9 mouse cellular contexts compared by ENCODE assay signal in the genomic region with DNA sequence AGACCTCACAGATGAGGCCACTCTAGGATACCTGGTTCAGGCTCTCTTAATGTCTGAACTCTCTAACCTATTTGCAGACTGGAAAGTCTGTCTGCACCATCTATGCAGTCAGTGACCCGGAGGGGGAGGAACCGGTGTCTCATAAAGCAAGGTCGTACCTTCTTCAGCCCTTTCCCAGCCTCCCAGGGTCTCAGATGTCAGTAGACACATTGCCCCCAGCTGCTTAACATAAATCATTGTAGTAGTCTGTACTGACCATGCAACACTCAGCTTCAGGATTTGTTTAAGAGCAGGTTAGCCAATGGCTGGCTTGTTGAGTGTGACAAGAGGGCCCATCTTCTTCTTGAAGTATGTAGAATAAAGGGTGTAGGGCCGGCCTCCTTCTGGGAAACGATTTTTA. TPM values are rescaled to one million over a fixed set of nuclear protein-coding genes. Genes with fewer than 3 reads are reported as not detected.
DNase-seq lines count a peak whose midpoint lies in the region; ATAC-seq and TF ChIP-seq lines count a peak whose summit lies in the region.
"Had no signal": no experiment of that assay in that cellular context is flagged by ENCODE, and none has a peak within 500 bp of the region (broad histone marks: within the 10 kb centered on the region; RNA-seq: fewer than 3 reads in every experiment).

No protein-coding gene starts in this region.

- no peak for ATAC-seq in hindbrain, embryonic 16.5 days
- ATAC-seq in midbrain, embryonic 12.5 days (ENCODE audit: low FRiP score, low read depth), result no peak
- ATAC-seq in midbrain, postnatal 0 days (ENCODE audit: low FRiP score), result no peak
- ATAC-seq in limb, embryonic 12.5 days (ENCODE audit: insufficient number of reproducible peaks, insufficient read depth, low FRiP score, low TSS enrichment, low read depth), result no peak
- ATAC-seq in stomach, postnatal 0 days (ENCODE audit: low FRiP score, low TSS enrichment), result no peak

- H3K4me3 ChIP-seq in hindbrain, embryonic 10.5 days, result no peak overlapping the region
- H3K4me3 ChIP-seq in hindbrain, embryonic 16.5 days (ENCODE audit: low read length), result no peak overlapping the region
- no peak overlapping the region for H3K4me3 ChIP-seq in midbrain, embryonic 12.5 days
- no peak overlapping the region for H3K4me3 ChIP-seq in midbrain, postnatal 0 days (ENCODE audit: low read depth, low read length)
- H3K4me3 ChIP-seq in limb, embryonic 12.5 days (replicated peaks), result no peak overlapping the region
- no peak overlapping the region for H3K4me3 ChIP-seq in stomach, postnatal 0 days (ENCODE audit: low read depth, low read length)

- H3K4me2 ChIP-seq in hindbrain, embryonic 16.5 days (ENCODE audit: low read length), result no peak overlapping the region
- no peak overlapping the region; the same call in 1 of the 2 replicates for H3K4me2 ChIP-seq in midbrain, embryonic 12.5 days (replicated peaks)
- H3K4me2 ChIP-seq in midbrain, postnatal 0 days (ENCODE audit: low read depth, low read length, poor library complexity, severe bottlenecking), result no peak overlapping the region
- no peak overlapping the region for H3K4me2 ChIP-seq in limb, embryonic 12.5 days
- no peak overlapping the region for H3K4me2 ChIP-seq in stomach, postnatal 0 days (replicated peaks; ENCODE audit: low read depth)

- WGBS in hindbrain, embryonic 10.5 days, result 36% methylated on average over 5 of the region's 5 CpGs
- WGBS in hindbrain, embryonic 16.5 days, result 20% methylated on average over 5 of the region's 5 CpGs
- 54% methylated on average over 5 of the region's 5 CpGs for WGBS in midbrain, embryonic 12.5 days
- 53% methylated on average over 5 of the region's 5 CpGs for WGBS in midbrain, postnatal 0 days
- WGBS in limb, embryonic 12.5 days, result 20% methylated on average over 5 of the region's 5 CpGs
- 72% methylated on average over 5 of the region's 5 CpGs for WGBS in stomach, postnatal 0 days

- no peaks in the 10 kb centered on the region for H3K36me3 ChIP-seq in hindbrain, embryonic 10.5 days
- no peaks in the 10 kb centered on the region for H3K36me3 ChIP-seq in hindbrain, embryonic 16.5 days (ENCODE audit: control insufficient read depth, insufficient read depth, low read length)
- H3K36me3 ChIP-seq in midbrain, embryonic 12.5 days, result no peaks in the 10 kb centered on the region
- no peaks in the 10 kb centered on the region for H3K36me3 ChIP-seq in midbrain, postnatal 0 days (ENCODE audit: insufficient read depth, low read length)
- no peaks in the 10 kb centered on the region for H3K36me3 ChIP-seq in limb, embryonic 12.5 days
- H3K36me3 ChIP-seq in stomach, postnatal 0 days (ENCODE audit: control insufficient read depth, insufficient read depth, low read length), result no peaks in the 10 kb centered on the region

- TF ChIP-seq EP300 in stomach, postnatal 0 days (optimal IDR thresholded peaks at IDR 0.05), result no peak

- H3K27ac ChIP-seq in hindbrain, embryonic 10.5 days, result peak overlapping the region; percentile 71
- no peak overlapping the region for H3K27ac ChIP-seq in hindbrain, embryonic 16.5 days (ENCODE audit: low read depth, low read length)
- H3K27ac ChIP-seq in midbrain, embryonic 12.5 days (replicated peaks), result peak overlapping the region; percentile 54
- no peak overlapping the region for H3K27ac ChIP-seq in midbrain, postnatal 0 days (ENCODE audit: low read depth, low read length)
- H3K27ac ChIP-seq in limb, embryonic 12.5 days, result peak overlapping the region; percentile 84
- H3K27ac ChIP-seq in stomach, postnatal 0 days (replicated peaks), result no peak overlapping the region

- TF ChIP-seq CTCF in midbrain, postnatal 0 days (IDR thresholded peaks at IDR 0.05), result no peak
- no peak for TF ChIP-seq CTCF in stomach, postnatal 0 days (IDR thresholded peaks at IDR 0.05; ENCODE audit: low read depth)

- peaks cover 61% of the 10 kb centered on the region for H3K4me1 ChIP-seq in hindbrain, embryonic 10.5 days (replicated peaks)
- peaks cover 22% of the 10 kb centered on the region for H3K4me1 ChIP-seq in hindbrain, embryonic 16.5 days (ENCODE audit: control insufficient read depth, insufficient read depth, low read depth, low read length)
- H3K4me1 ChIP-seq in midbrain, embryonic 12.5 days, result peaks cover 45% of the 10 kb centered on the region
- no peaks in the 10 kb centered on the region for H3K4me1 ChIP-seq in midbrain, postnatal 0 days (ENCODE audit: insufficient read depth, low read length)
- H3K4me1 ChIP-seq in limb, embryonic 12.5 days (replicated peaks), result peaks cover 49% of the 10 kb centered on the region
- H3K4me1 ChIP-seq in stomach, postnatal 0 days (replicated peaks; ENCODE audit: control insufficient read depth, insufficient read depth), result no peaks in the 10 kb centered on the region

- H3K9me3 ChIP-seq in hindbrain, embryonic 10.5 days, result no peaks in the 10 kb centered on the region
- no peaks in the 10 kb centered on the region for H3K9me3 ChIP-seq in hindbrain, embryonic 16.5 days (ENCODE audit: control insufficient read depth, low read length)
- no peaks in the 10 kb centered on the region for H3K9me3 ChIP-seq in midbrain, embryonic 12.5 days
- no peaks in the 10 kb centered on the region for H3K9me3 ChIP-seq in midbrain, postnatal 0 days (ENCODE audit: low read length)
- H3K9me3 ChIP-seq in limb, embryonic 12.5 days, result no peaks in the 10 kb centered on the region
- H3K9me3 ChIP-seq in stomach, postnatal 0 days (ENCODE audit: control insufficient read depth, low read length), result no peaks in the 10 kb centered on the region

- peak; percentile 25 for DNase-seq in hindbrain, embryonic 10.5 days (ENCODE audit: low spot score)
- DNase-seq in midbrain, postnatal 0 days (ENCODE audit: low spot score), result no peak
- peak; percentile 27 for DNase-seq in yolk sac, embryonic 10.5 days (ENCODE audit: low spot score)
- no peak for DNase-seq in c-Kit-positive CD71-positive TER-119-positive erythroid progenitor cells, embryonic 14.5 days (ENCODE audit: low spot score)
- DNase-seq in stomach, postnatal 0 days (ENCODE audit: low spot score), result no peak

- H3K27me3 ChIP-seq in hindbrain, embryonic 10.5 days (ENCODE audit: insufficient read depth, poor library complexity, severe bottlenecking), result peaks cover 32% of the 10 kb centered on the region
- no peaks in the 10 kb centered on the region; the same call in none of the 2 replicates for H3K27me3 ChIP-seq in hindbrain, embryonic 16.5 days (replicated peaks; ENCODE audit: control insufficient read depth, insufficient read depth, low read length)
- H3K27me3 ChIP-seq in midbrain, embryonic 12.5 days, result peaks cover 45% of the 10 kb centered on the region
- H3K27me3 ChIP-seq in midbrain, postnatal 0 days (ENCODE audit: insufficient read depth, low read length), result peaks cover 7% of the 10 kb centered on the region
- peaks cover 7% of the 10 kb centered on the region for H3K27me3 ChIP-seq in limb, embryonic 12.5 days
- H3K27me3 ChIP-seq in stomach, postnatal 0 days (ENCODE audit: control insufficient read depth, insufficient read depth, low read length), result no peaks in the 10 kb centered on the region

- no peak overlapping the region for H3K9ac ChIP-seq in hindbrain, embryonic 16.5 days (ENCODE audit: low read depth, low read length)
- H3K9ac ChIP-seq in midbrain, embryonic 12.5 days (replicated peaks), result no peak overlapping the region
- no peak overlapping the region for H3K9ac ChIP-seq in midbrain, postnatal 0 days (replicated peaks; ENCODE audit: low read length, poor library complexity, severe bottlenecking)
- H3K9ac ChIP-seq in limb, embryonic 12.5 days (replicated peaks), result no peak overlapping the region
- no peak overlapping the region for H3K9ac ChIP-seq in stomach, postnatal 0 days (ENCODE audit: low read length)

RNA-seq across cellular contexts. Expression of a gene that starts 2.6 kb away (rescaled TPM):
- polyA plus RNA-seq in hindbrain, embryonic 10.5 days (2016; fragmentation: Nextera tagmentation; extraction: Ambion mirVana), result 4.5 and 5.0 TPM in 2 replicates
- polyA plus RNA-seq in hindbrain, embryonic 16.5 days (2015; fragmentation: Nextera tagmentation; extraction: Ambion mirVana), result 3.0 and 4.3 TPM in 2 replicates
- polyA plus RNA-seq in midbrain, embryonic 12.5 days (2016; fragmentation: Nextera tagmentation; extraction: Ambion mirVana), result 5.0 and 6.4 TPM in 2 replicates
- 11.8 and 19.5 TPM in 2 replicates for total RNA-seq in midbrain, postnatal 0 days (2014; rRNA removed)
- 3.0 and 3.3 TPM in 2 replicates for polyA plus RNA-seq in midbrain, postnatal 0 days (2015; fragmentation: Nextera tagmentation; extraction: Ambion mirVana)
- polyA plus RNA-seq in limb, embryonic 12.5 days (2016; fragmentation: Nextera tagmentation; extraction: Ambion mirVana), result 6.7 and 7.1 TPM in 2 replicates
- 6.2 and 7.2 TPM in 2 replicates for polyA plus RNA-seq in stomach, postnatal 0 days (2015; fragmentation: Nextera tagmentation; extraction: Ambion mirVana)
- total RNA-seq: megakaryocyte-erythroid progenitor cell, adult 5-6 weeks had no signal

Comparison
In these comparisons a context has a peak if more than half of its experiments do, and no peak if none do; other contexts are left out.
1. H3K27ac ChIP-seq: peak in hindbrain, embryonic 10.5 days (single experiment), midbrain, embryonic 12.5 days (single experiment) and limb, embryonic 12.5 days (single experiment); none in hindbrain, embryonic 16.5 days (single experiment), midbrain, postnatal 0 days (single experiment) and stomach, postnatal 0 days (single experiment).
2. DNase-seq: peak in hindbrain, embryonic 10.5 days (single experiment) and yolk sac, embryonic 10.5 days (single experiment); none in midbrain, postnatal 0 days (single experiment), c-Kit-positive CD71-positive TER-119-positive erythroid progenitor cells, embryonic 14.5 days (single experiment) and stomach, postnatal 0 days (single experiment).